Mouse (Mus musculus): ENCODE measurements around the gene Pfkfb3.

DNA sequence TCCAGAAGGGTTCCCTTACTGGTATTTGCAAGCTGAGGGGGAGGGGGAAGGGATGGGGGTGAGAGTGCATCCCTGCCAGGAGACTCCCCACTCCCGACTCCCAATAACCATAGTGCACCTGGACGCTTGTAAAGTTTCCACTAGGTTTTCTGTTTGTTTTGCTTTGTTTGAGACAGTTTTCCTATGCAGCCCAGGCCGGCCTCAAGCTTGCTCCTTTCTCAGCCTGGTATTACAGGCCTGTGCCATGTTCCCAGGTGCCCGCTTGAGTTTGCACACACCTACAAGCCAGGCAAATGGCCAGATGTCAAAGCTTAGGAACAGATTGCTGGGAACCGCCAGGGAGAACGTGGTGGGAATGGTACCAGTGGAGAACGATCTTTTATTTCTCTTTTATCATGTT lies 50.1 kb downstream of the Pfkfb3 start:
- TF ChIP-seq ZC3H11A (IDR thresholded peaks at IDR 0.05; ENCODE audit: borderline replicate concordance, low read depth, low read length) (no peak), CHD2 (IDR thresholded peaks at IDR 0.05; ENCODE audit: low read depth, low read length) (no peak)
